Mouse (Mus musculus) gastrocnemius, adult 2 months (tissue): ENCODE measurements around the gene Vmn1r55. TPM values are rescaled to one million over a fixed set of nuclear protein-coding genes. Genes with fewer than 3 reads are reported as not detected.
A peak's percentile ranks its signal among the peaks of the same experiment; 100 is the strongest.
"Not testable (repeated sequence)": the region's sequence is repeated elsewhere in the genome, so short reads cannot be mapped to it uniquely, and the experiment has no call there.

ENCODE experiments used
- DNase-seq: peaks from one replicate; pipeline ENCODE4 v3.0.0; 2022
- H3K27ac ChIP-seq: fragments of 200-600 bp; 2 replicates; pipeline ENCODE4 v1.8.1; 2022; ENCODE audit warnings: mild to moderate bottlenecking
- H3K4me3 ChIP-seq: fragments of 200-600 bp; 2 replicates; pipeline ENCODE4 v1.8.1; 2022; ENCODE audit warnings: mild to moderate bottlenecking, moderate library complexity
- CTCF ChIP-seq: fragments of 200-600 bp; IDR thresholded peaks from 2 replicates; pipeline ENCODE4 v1.8.1; 2022; ENCODE audit warnings: antibody characterized with exemption, mild to moderate bottlenecking, moderate library complexity
- intact Hi-C: fragments of 180-260 bp; cut with DNase I; formaldehyde crosslinking; loops from one replicate; pipeline ENCODE4 v1.15.1; 2025
- long read RNA-seq, 2 experiments: library from polyadenylated mRNA; stranded (forward); transcript quantifications; one replicate each; pipeline ENCODE4 v2.0.0; 2021
- total RNA-seq, 2 experiments: library from RNA; stranded (reverse); gene quantifications; 2 replicates each; pipeline ENCODE4 v1.2.3; 2021

Vmn1r55 gene
- not detected for total RNA-seq
- long read RNA-seq, experiment 1 = 0 reads
- long read RNA-seq, experiment 2 = 0 reads

- intact Hi-C loops, DNase-seq: not testable (repeated sequence)
These were observed at the start of gene Vmn1r55 for GRCm38 (mm10) chr7:5149570-5149969. TSS of gene Vmn1r55 (minus strand) at chr7:5149670.

DNA sequence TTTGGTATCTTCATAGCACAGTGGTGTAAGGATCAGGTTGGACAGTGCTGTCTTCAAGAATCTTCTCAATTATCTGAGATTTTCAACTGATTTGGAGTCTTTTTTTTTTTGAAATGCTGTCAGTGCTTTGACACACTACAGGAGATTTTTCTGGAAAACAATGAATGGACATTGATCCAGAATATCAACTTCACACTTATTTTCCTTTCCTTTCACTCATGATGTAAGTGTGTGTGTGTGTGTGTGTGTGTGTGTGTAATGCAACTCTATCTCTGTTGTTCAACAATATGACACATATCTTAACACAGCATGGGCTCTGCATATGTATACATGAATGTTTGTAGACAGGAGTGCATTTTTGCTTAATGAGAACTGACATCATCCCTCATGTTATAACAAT, 47.2 kb upstream of the Vmn1r55 start, which contains the start of gene Vmn1r56:
Gene Vmn1r56, minus strand, starts transcription at position 101 of the 400 bp plus-strand sequence.
- intact Hi-C loops, H3K27ac ChIP-seq, H3K4me3 ChIP-seq, DNase-seq: not testable (repeated sequence)

More at GRCm38 (mm10) chr7:5149570-5149969, at the start of gene Vmn1r55:
- not testable (repeated sequence) for H3K27ac ChIP-seq, H3K4me3 ChIP-seq

GRCm38 (mm10) chr7:5125549-5126406, 23.7 kb downstream of the Vmn1r55 start, which contains the start of gene Rasl2-9:
TSS of gene Rasl2-9 (minus strand) at chr7:5125950.
- peak within 1 kb of the TSS; percentile 81 for H3K27ac ChIP-seq
- intact Hi-C loops = loop anchor here (2.0 kb wide), 1 partner anchor 45 kb away; the partner anchor contains the start of gene Epn1
- TF ChIP-seq CTCF = peak; percentile 85
- peak within 1 kb of the TSS; percentile 71 for H3K4me3 ChIP-seq
- peak; percentile 86 for DNase-seq

DNA sequence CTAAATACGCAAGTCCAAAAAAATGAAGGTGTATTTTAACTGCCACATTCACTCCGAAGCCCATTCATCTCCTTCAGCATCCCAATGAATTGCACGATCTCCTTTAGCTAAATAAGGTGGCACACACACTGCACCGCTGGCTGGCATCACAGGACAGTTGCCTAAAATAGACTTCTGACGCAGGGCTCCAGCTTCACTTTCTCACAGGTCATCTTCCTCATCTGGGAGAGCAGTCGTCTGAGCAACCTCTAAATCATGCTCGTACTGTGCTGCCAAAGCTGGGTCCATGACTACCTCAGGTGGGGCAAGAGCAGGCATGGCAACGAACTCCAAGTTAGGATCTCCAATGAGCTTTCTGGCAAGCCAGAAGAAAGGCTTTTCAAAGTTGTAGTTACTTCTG, 24.4 kb downstream of the Vmn1r55 start:
- H3K4me3 ChIP-seq = peak overlapping the region; percentile 71
- intact Hi-C loops = loop anchor here (2.0 kb wide), 1 partner anchor 44 kb away; the partner anchor contains the start of gene Epn1
- DNase-seq = peak; percentile 53
- no peak for TF ChIP-seq CTCF
- H3K27ac ChIP-seq = peak overlapping the region; percentile 81

DNA sequence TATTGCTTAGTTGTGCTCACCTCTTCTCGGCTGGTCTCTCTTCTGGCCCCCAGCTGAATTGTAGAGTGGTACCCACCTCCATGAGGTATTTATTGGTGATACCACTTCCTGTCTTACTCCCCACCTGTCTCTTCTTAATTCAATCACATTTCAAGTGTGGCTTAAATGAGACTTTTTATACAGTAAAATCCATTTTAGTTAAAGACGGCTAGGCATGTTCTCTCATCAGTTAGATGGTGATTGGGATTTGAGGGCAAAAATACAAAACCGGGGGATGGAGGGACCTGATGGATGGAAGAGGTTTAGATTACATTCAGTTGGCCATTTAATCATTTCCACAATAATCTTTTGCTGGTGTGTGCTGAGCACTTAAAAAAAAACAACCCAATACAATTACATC, 32.6 kb downstream of the Vmn1r55 start, which contains the start of gene Rfpl4:
Gene Rfpl4, minus strand, starts transcription at position 101 of the 400 bp plus-strand sequence.
- Histone ChIP-seq H3K4me3 (no peak within 1 kb of the TSS), H3K27ac (no peak within 1 kb of the TSS)
- DNase-seq = no peak
- TF ChIP-seq CTCF = no peak
- intact Hi-C loops = no loop called here

DNA sequence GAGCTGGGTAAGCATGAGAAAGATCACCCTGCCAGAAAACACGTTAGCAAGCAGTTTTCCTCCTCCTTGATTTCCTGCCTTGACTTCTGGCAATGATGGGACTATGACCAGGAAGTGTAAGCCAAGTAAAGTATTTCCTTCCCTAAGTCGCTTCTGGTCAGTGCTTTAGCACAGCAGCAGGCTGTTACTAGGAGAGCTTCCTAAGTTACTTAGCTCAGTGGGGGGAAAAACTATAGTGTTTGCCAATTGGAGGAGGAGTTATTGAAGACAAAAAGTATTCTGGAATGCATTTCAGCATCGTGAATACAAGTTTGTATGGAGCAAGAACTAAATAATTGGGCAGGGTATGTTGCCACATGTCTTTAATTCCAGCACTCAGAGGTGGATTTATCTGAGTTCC, 36.8 kb downstream of the Vmn1r55 start:
- intact Hi-C loops = no loop called here
- DNase-seq = no peak
- no peak for TF ChIP-seq CTCF
- Histone ChIP-seq H3K27ac (no peak overlapping the region), H3K4me3 (no peak overlapping the region)

GRCm38 (mm10) chr7:5109301-5109700, 40.2 kb downstream of the Vmn1r55 start:
- no peak for TF ChIP-seq CTCF
- Histone ChIP-seq H3K4me3 (no peak overlapping the region), H3K27ac (no peak overlapping the region)
- DNase-seq = no peak
- intact Hi-C loops = no loop called here

GRCm38 (mm10) chr7:5108272-5108671, 41.2 kb downstream of the Vmn1r55 start:
- DNase-seq = no peak
- intact Hi-C loops = no loop called here
- H3K4me3 ChIP-seq = no peak overlapping the region
- TF ChIP-seq CTCF = no peak
- H3K27ac ChIP-seq = no peak overlapping the region; the same call in 1 of the 2 replicates

DNA sequence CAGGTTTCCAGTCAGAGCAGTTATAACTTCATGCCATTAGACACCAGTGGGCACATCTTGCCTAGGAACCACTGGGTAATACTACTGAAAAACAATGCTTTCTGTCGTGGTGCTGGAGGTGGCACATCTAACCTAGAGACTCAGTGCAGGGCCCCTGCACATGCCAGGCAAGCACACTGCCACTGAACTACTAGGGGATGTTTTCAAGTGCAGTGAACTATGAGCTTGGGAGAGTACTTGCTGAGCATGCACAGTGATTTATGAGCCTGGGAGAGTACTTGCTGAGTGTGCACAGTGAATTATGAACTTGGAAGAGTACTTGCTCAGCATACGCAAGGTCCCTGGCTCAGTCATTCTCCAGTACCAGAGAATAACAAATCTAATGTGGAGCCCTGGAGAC, 46.9 kb downstream of the Vmn1r55 start:
- intact Hi-C loops = no loop called here
- H3K4me3 ChIP-seq = no peak overlapping the region
- H3K27ac ChIP-seq = no peak overlapping the region
- DNase-seq = no peak
- no peak for TF ChIP-seq CTCF

DNA sequence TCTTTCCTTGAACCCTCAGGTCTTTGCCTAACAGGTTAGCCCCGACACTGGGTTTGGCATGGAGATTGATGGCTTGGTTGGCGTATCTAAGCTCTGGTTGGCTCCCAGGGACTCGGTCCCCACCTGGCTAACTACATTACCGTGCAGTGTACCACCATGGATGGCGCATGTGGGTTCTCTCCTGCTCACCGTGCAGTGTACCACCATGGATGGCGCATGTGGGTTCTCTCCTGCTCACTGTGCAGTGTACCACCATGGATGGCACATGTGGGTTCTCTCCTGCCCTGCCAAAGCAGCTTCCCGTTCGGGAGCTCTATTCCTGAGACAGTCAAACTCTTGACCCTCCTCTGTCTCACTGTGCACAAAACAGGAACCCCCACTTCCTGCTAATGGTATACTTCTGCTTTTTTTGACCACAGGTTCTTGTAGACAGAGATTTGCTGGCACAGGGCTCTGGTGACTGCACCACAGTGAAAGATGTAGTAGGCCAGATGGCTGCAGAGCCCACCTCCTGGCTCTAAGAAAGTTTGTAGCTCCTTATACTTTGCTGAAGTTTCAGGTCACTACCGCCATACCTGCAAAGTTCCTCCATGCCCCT, 48.3 kb downstream of the Vmn1r55 start:
- intact Hi-C loops = no loop called here
- no peak for DNase-seq
- no peak overlapping the region for H3K4me3 ChIP-seq
- no peak overlapping the region for H3K27ac ChIP-seq
- no peak for TF ChIP-seq CTCF

- Histone ChIP-seq H3K4me3 (no peak overlapping the region), H3K27ac (no peak overlapping the region)
- intact Hi-C loops = no loop called here
- DNase-seq = no peak
- TF ChIP-seq CTCF = no peak
These were observed 49.7 kb downstream of the Vmn1r55 start for GRCm38 (mm10) chr7:5099796-5100195.

DNA sequence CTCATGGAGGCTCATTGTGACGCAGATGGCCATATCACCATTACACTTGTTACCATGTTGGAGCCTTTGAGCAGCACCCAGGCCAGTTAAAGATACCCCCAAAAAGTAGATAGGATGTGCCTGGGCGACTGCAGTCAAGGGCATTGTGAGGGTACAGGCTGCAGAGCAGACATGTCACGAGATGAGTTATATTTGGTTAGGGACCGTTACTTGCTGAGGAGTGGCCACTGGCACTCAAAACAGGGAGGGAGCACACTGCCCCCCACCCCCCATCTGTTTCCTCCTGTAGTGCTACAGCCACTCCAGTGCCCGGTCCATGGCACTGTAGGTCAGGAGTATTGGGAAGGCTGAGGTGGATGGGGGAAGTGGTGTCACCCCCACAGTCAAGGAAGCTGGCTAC, 50.7 kb downstream of the Vmn1r55 start:
- intact Hi-C loops = no loop called here
- H3K27ac ChIP-seq = no peak overlapping the region
- no peak for DNase-seq

More for the DNA sequence above, 50.7 kb downstream of the Vmn1r55 start:
- no peak for TF ChIP-seq CTCF
- H3K4me3 ChIP-seq = no peak overlapping the region
